Mouse (Mus musculus) bone marrow, adult 2 months (tissue): ENCODE data around the gene Pon2. TPM values are rescaled to one million over a fixed set of nuclear protein-coding genes. Genes with fewer than 3 reads are reported as not detected.
"Not testable (repeated sequence)": the region's sequence is repeated elsewhere in the genome, so short reads cannot be mapped to it uniquely, and the experiment has no call there.

ENCODE experiments used
- H3K27ac ChIP-seq: fragments of 200-500 bp; 2 replicates; pipeline ENCODE4 v1.5.1; 2012; ENCODE audit warnings: low read depth, mild to moderate bottlenecking, control low read depth, inconsistent platforms, low read length; ENCODE audit not compliant: control insufficient read depth, poor library complexity, insufficient read depth
- H3K4me1 ChIP-seq: fragments of 200-500 bp; 2 replicates; pipeline ENCODE4 v1.6.1; 2011; ENCODE audit warnings: low read length; ENCODE audit not compliant: control insufficient read depth, insufficient read depth
- H3K4me3 ChIP-seq: fragments of 200-500 bp; replicated peaks from 2 replicates; pipeline ENCODE3; 2011; ENCODE audit warnings: mild to moderate bottlenecking, low read depth, low read length, control low read depth; ENCODE audit not compliant: control insufficient read depth
- CTCF ChIP-seq: fragments of 200-500 bp; IDR thresholded peaks from 2 replicates; pipeline ENCODE4 v1.5.1; 2011; ENCODE audit warnings: low read length, control low read depth; ENCODE audit not compliant: control insufficient read depth, insufficient read depth
- POLR2A ChIP-seq: fragments of 200-500 bp; IDR thresholded peaks from 2 replicates; pipeline ENCODE4 v1.6.1; 2011; ENCODE audit warnings: low read depth, mild to moderate bottlenecking, control low read depth, low read length, borderline replicate concordance; ENCODE audit not compliant: control insufficient read depth
- WGBS: fragments of 180-500 bp; shearing (Covaris S2); methylation state at CpG from one replicate; pipeline ENCODE4 v1.1.7; 2018; 5-methylcytosine and 5-hydroxymethylcytosine counted together
- polyA plus RNA-seq: library from polyadenylated mRNA; stranded (reverse); fragments of >200 nt; gene quantifications from 2 replicates; pipeline ENCODE4 v1.2.4, GENCODE M21; 2011; ENCODE audit warnings: low replicate concordance; ENCODE audit not compliant: missing spikeins, insufficient read depth, insufficient read length

The Pon2 gene
- polyA plus RNA-seq, 1 experiment = 38.7 TPM

GRCm38 (mm10) chr6:5230261-5230660 lies 68.0 kb downstream of the Pon2 start:
- WGBS = 80% methylated on average over 5 of the region's 5 CpGs
- H3K4me1 ChIP-seq = peaks cover 1% of the 10 kb centered on the region; the same call in 1 of the 2 replicates
- no peak overlapping the region for H3K4me3 ChIP-seq
- TF ChIP-seq CTCF (no peak), POLR2A (no peak)
- no peak overlapping the region for H3K27ac ChIP-seq

GRCm38 (mm10) chr6:5223551-5223950 lies 74.7 kb downstream of the Pon2 start:
- 80% methylated on average over 2 of the region's 2 CpGs for WGBS
- H3K4me1 ChIP-seq, H3K4me3 ChIP-seq, H3K27ac ChIP-seq: not testable (repeated sequence)

GRCm38 (mm10) chr6:5222080-5222479 lies 76.2 kb downstream of the Pon2 start:
- Histone ChIP-seq H3K4me3 (no peak overlapping the region), H3K4me1 (no peaks in the 10 kb centered on the region), H3K27ac (no peak overlapping the region)
- no peak for TF ChIP-seq CTCF
- TF ChIP-seq POLR2A = no peak
- 87% methylated on average over 3 of the region's 3 CpGs for WGBS

DNA sequence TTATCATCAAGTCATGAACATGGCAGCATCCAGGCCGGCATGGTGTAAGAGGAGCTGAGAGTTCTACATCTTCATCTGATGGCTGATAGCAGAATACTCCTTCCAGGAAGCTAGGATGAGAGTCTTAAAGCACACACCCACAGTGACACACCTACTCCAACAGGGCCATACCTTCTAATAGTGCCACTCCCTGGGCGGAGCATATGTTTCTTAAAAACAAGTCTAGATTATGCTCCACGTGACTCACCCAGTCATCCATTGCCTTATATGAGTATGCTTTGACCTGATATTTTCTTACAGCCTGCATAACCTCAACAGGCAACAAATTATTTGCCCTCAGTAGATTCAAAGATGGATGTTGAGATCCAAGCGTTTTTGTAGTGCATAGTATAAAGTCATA lies 80.1 kb downstream of the Pon2 start:
- Histone ChIP-seq H3K4me1 (no peaks in the 10 kb centered on the region), H3K27ac (no peak overlapping the region), H3K4me3 (no peak overlapping the region)
- TF ChIP-seq CTCF = no peak
- 90% methylated on average over 4 of the region's 4 CpGs for WGBS

Other genes starting within 250 kb of the Pon2 start
- 3.3 TPM in 1 of 2 replicates, not detected in the other for gene Pon1, start 104.5 kb downstream of the Pon2 start, polyA plus RNA-seq
- gene Pon3, start 42.2 kb downstream of the Pon2 start, polyA plus RNA-seq = 2.8 and 4.2 TPM in 2 replicates
- 0.59 and 1.7 TPM in 2 replicates for gene Asb4, start 84.9 kb upstream of the Pon2 start, polyA plus RNA-seq
- 1.5 and 4.2 TPM in 2 replicates for gene Pdk4, start 197.9 kb upstream of the Pon2 start, polyA plus RNA-seq